Mouse (Mus musculus) brain, embryonic 14.5 days (tissue): ENCODE results near the gene Zfp459.
"Not testable (repeated sequence)": the region's sequence is repeated elsewhere in the genome, so short reads cannot be mapped to it uniquely, and the experiment has no call there.

Experiments used
- CTCF ChIP-seq: fragments of 200-500 bp; IDR thresholded peaks from 2 replicates; pipeline ENCODE4 v1.5.1; 2012; ENCODE audit warnings: inconsistent platforms, mild to moderate bottlenecking, moderate library complexity, borderline replicate concordance; ENCODE audit not compliant: insufficient read depth, insufficient read length; ENCODE audit errors: extremely low read depth
- POLR2A ChIP-seq: fragments of 200-500 bp; IDR thresholded peaks from 2 replicates; pipeline ENCODE4 v1.6.1; 2012; ENCODE audit warnings: mild to moderate bottlenecking, inconsistent platforms, borderline replicate concordance; ENCODE audit not compliant: poor library complexity, insufficient read depth, insufficient read length, severe bottlenecking; ENCODE audit errors: extremely low read depth

DNA sequence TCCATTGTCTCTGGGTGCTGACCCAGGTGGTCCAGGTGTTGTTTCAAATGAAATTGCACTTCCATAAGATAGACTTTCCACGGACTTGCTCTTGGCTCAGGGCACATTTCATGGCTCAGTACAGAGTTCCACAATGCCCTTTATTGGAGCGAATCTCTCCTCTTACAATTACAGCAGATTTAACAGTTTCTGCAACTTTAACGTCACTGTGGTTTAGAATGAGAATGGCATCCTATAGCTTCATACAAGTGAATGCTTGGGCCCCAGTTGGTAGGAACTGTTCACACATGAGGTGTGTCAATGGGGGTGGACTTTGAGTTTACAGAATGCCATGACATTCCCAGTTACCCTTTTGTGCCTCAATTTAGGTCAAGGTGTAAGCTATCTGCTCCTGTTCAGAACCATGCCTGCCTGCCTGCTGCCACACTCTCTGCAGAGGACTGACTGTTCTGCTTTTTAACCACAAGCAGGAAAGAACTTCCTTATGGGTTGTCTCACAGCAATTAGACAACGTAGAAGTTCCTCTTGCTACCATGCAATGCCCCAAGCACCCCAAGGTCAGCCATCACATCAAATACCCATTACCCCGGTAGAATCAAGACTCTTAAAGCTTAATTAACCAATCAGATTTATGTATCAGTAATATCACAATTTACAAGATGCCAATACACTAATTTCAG is 42.4 kb upstream of the Zfp459 start:
- not testable (repeated sequence) for TF ChIP-seq POLR2A, CTCF
